Mouse (Mus musculus) embryonic fibroblast, embryonic 13.5 days (primary cell): ENCODE data around the gene Smyd2.

Experiments used
- CTCF ChIP-seq: IDR thresholded peaks from 2 replicates; pipeline ENCODE4 v1.5.1; 2011; ENCODE audit warnings: mild to moderate bottlenecking, control low read depth, low read length, moderate library complexity, borderline replicate concordance; ENCODE audit not compliant: insufficient read depth
- POLR2A ChIP-seq: IDR thresholded peaks from 2 replicates; pipeline ENCODE4 v1.6.1; 2011; ENCODE audit warnings: low read depth, mild to moderate bottlenecking, control low read depth, low read length, moderate library complexity

GRCm38 (mm10) chr1:189936436-189937105, 14.4 kb upstream of the Smyd2 start:
- no peak for TF ChIP-seq CTCF
- TF ChIP-seq POLR2A: no peak
